Mouse (Mus musculus) forebrain, embryonic 16.5 days (tissue): ENCODE results near the gene Thap4. TPM values are rescaled to one million over a fixed set of nuclear protein-coding genes. Genes with fewer than 3 reads are reported as not detected.
"Not testable (repeated sequence)": the region's sequence is repeated elsewhere in the genome, so short reads cannot be mapped to it uniquely, and the experiment has no call there.

Source experiments
- ATAC-seq: fragments of 200-750 bp; cut with Nextera tagmentation; 2 replicates; pipeline ENCODE4 v1.8.0; 2017; ENCODE audit warnings: mild to moderate bottlenecking, moderate library complexity
- H3K27ac ChIP-seq: fragments of 300-500 bp; sonication (generic); 2 replicates; pipeline ENCODE4 v1.5.1; 2014; ENCODE audit warnings: low read length, control low read depth
- H3K27me3 ChIP-seq: fragments of 300-500 bp; sonication (generic); replicated peaks from 2 replicates; pipeline ENCODE4 v1.6.1; 2014; ENCODE audit warnings: low read length; ENCODE audit not compliant: control insufficient read depth, insufficient read depth
- H3K36me3 ChIP-seq: fragments of 300-500 bp; sonication (generic); 2 replicates; pipeline ENCODE4 v1.6.1; 2014; ENCODE audit not compliant: control insufficient read depth, insufficient read depth
- H3K4me1 ChIP-seq: fragments of 300-500 bp; sonication (generic); replicated peaks from 2 replicates; pipeline ENCODE4 v1.6.1; 2014; ENCODE audit warnings: low read length; ENCODE audit not compliant: control insufficient read depth, insufficient read depth
- H3K4me2 ChIP-seq: fragments of 300-500 bp; sonication (generic); 2 replicates; pipeline ENCODE4 v1.6.1; 2014; ENCODE audit warnings: mild to moderate bottlenecking, low read length, control low read depth
- H3K4me3 ChIP-seq: fragments of 300-500 bp; sonication (generic); replicated peaks from 2 replicates; pipeline ENCODE4 v1.5.1; 2014; ENCODE audit warnings: mild to moderate bottlenecking, low read length, control low read depth
- H3K9ac ChIP-seq: fragments of 300-500 bp; sonication (generic); replicated peaks from 2 replicates; pipeline ENCODE4 v1.6.1; 2014; ENCODE audit warnings: low read depth, low read length, control low read depth
- H3K9me3 ChIP-seq: fragments of 300-500 bp; sonication (generic); 2 replicates; pipeline ENCODE4 v1.6.1; 2016; ENCODE audit warnings: low read length; ENCODE audit not compliant: control insufficient read depth
- WGBS: fragments of 180-500 bp; shearing (Covaris S2); extraction: QIAGEN DNeasy Blood & Tissue Kit; methylation state at CpG from one replicate; pipeline ENCODE4 v1.1.7; 2014; 5-methylcytosine and 5-hydroxymethylcytosine counted together
- polyA plus RNA-seq: library from polyadenylated mRNA; unstranded; fragments of >200 nt; fragmentation: Nextera tagmentation; extraction: Ambion mirVana; gene quantifications from 2 replicates; pipeline ENCODE4 v1.2.1, GENCODE M21; 2015

Gene Thap4
- polyA plus RNA-seq, 1 experiment from 2014 or later = 47.5 TPM

DNA sequence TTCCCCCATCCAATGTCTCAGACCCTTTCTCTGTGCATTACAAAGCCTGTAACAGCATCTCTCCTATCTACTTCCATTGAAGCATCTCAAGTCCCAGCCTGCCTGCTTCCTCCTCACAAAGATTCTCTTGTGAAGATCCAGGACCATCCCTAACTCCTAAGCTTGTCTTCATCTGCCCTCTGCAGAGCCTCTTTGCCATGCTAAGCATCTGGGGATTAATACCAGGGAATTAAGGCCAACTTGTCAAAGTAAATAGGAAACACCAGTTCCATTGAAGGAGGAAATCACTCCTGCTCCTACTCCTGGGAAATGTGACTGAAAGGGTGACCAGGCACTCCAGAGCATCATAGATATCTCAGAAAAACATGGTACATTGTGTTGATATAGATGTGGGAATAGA lies 84.7 kb downstream of the Thap4 start:
- Histone ChIP-seq H3K4me3 (no peak overlapping the region), H3K4me1 (peaks cover 9% of the 10 kb centered on the region), H3K4me2 (no peak overlapping the region), H3K9ac (no peak overlapping the region), H3K27ac (no peak overlapping the region), H3K36me3 (no peaks in the 10 kb centered on the region), H3K9me3 (no peaks in the 10 kb centered on the region), H3K27me3 (no peaks in the 10 kb centered on the region)
- no peak for ATAC-seq

GRCm38 (mm10) chr1:93668791-93669548 lies 85.7 kb downstream of the Thap4 start:
- H3K4me1 ChIP-seq = peaks cover 9% of the 10 kb centered on the region
- H3K27me3 ChIP-seq = no peaks in the 10 kb centered on the region
- peak overlapping the region; percentile 44 for H3K4me3 ChIP-seq
- ATAC-seq = peak; percentile 90
- H3K36me3 ChIP-seq = no peaks in the 10 kb centered on the region
- peak overlapping the region; percentile 70 for H3K4me2 ChIP-seq
- WGBS = 8% methylated on average over 17 of the region's 17 CpGs
- no peaks in the 10 kb centered on the region for H3K9me3 ChIP-seq
- H3K27ac ChIP-seq = peak overlapping the region; percentile 58; the same call in 1 of the 2 replicates
- peak overlapping the region; percentile 67 for H3K9ac ChIP-seq

DNA sequence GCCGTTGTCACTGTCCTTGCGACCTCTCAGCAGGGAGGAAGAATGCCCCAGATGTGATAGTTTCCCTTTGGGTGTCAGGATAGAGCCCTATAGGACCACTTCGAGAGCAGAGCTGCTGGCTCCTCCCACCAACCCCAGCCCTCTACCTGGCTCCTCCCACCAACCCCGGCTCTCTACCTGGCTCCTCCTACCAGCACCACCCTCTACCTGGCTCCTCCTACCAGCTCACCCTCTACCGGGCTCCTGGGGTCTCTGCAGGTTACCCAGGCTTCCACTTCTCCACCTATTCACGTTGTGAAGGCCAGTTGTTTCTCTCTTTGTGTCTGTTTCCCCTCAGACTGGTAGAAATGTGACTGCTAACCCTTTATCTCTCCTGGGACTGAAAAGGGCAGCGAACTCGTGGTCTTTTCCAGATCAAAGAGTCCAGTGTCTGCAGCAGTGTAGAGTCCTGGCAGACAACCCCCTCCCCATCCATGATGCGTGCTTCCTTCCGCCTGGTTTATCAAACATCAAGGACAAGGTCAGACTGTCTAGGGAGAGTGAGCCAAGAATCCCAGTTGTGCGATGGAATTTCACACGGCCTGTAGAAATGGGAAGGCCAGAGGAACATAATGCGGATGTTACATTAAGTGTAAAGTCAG lies 86.8 kb downstream of the Thap4 start:
- no peak overlapping the region for H3K27ac ChIP-seq
- no peaks in the 10 kb centered on the region for H3K9me3 ChIP-seq
- H3K4me2 ChIP-seq = no peak overlapping the region
- no peaks in the 10 kb centered on the region for H3K36me3 ChIP-seq
- no peak overlapping the region for H3K9ac ChIP-seq
- H3K4me3 ChIP-seq = no peak overlapping the region
- H3K27me3 ChIP-seq = no peaks in the 10 kb centered on the region
- 30% methylated on average over 13 of the region's 13 CpGs for WGBS
- H3K4me1 ChIP-seq = peaks cover 9% of the 10 kb centered on the region
- no peak for ATAC-seq

GRCm38 (mm10) chr1:93658559-93658958 lies 96.1 kb downstream of the Thap4 start, which contains the start of gene Stk25:
Gene Stk25, minus strand, starts transcription at chr1:93658659.
- H3K27me3 ChIP-seq, ATAC-seq, H3K27ac ChIP-seq, H3K9ac ChIP-seq, H3K4me1 ChIP-seq, H3K9me3 ChIP-seq, H3K4me3 ChIP-seq, H3K36me3 ChIP-seq, H3K4me2 ChIP-seq: not testable (repeated sequence)

DNA sequence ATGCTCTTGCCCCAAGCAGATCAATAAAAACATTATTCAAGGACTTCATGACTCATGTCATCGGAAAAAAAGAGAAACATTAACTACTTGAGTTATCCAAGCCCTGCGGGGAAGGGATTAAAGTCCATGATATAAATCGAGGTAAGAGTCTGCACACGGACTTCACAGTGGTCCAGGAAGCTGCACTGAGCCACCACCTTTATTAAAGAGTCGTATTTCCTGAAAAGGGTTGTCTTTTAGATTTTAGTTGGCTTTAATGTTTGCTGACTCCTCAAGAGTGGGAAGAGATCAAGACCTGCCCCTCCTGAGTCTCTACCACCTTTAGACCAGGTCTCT lies 97.7 kb downstream of the Thap4 start:
- Histone ChIP-seq H3K9me3 (no peaks in the 10 kb centered on the region), H3K4me3 (no peak overlapping the region), H3K4me2 (no peak overlapping the region), H3K9ac (no peak overlapping the region), H3K36me3 (no peaks in the 10 kb centered on the region), H3K27me3 (no peaks in the 10 kb centered on the region), H3K4me1 (no peaks in the 10 kb centered on the region), H3K27ac (no peak overlapping the region)
- no peak for ATAC-seq
- WGBS = 91% methylated on average over 5 of the region's 5 CpGs

DNA sequence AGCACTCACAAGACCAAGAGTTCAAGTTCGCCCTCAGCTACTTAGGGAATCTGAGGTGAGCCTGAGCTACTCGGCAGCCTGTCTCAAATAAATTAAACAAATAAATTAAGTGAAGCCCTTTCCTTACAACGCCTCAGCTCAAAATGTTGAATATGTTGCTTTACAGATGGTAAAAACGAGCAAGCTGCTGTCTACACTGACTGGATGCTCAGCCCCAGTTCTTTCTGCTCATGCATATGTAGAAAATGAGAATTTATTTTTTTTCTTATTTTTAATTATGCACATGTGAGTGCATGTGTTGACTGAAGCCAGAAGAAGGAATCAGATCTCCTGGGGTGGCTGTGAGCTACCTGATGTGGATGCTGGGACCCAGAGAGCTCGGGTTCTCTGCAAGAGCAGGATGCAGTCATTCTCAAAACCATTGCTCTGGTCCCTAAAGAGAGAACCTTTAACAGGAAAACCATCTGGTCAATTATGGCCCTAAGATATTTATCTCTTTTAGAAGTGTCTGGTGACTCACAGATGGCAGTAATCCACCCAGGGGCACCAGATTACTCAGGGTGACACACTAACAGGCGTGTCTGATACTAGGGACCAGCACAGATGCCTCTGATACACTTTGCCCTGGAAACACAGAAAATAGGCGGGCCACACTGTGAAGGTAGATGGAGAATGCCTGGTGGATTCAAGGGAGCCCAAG lies 98.2 kb downstream of the Thap4 start:
- no peak overlapping the region for H3K4me3 ChIP-seq
- no peaks in the 10 kb centered on the region for H3K36me3 ChIP-seq
- H3K27ac ChIP-seq = no peak overlapping the region
- no peaks in the 10 kb centered on the region for H3K27me3 ChIP-seq
- no peaks in the 10 kb centered on the region for H3K4me1 ChIP-seq
- ATAC-seq = peak; percentile 54
- H3K9ac ChIP-seq = no peak overlapping the region
- no peak overlapping the region for H3K4me2 ChIP-seq
- 0 out of 2 replicates have a peak, but pooled peaks cover 2% of the 10 kb centered on the region for H3K9me3 ChIP-seq
- 66% methylated on average over 7 of the region's 7 CpGs for WGBS

- no peak overlapping the region for H3K4me2 ChIP-seq
- H3K4me1 ChIP-seq = no peaks in the 10 kb centered on the region
- no peaks in the 10 kb centered on the region for H3K36me3 ChIP-seq
- H3K9ac ChIP-seq = no peak overlapping the region
- 0 out of 2 replicates have a peak, but pooled peaks cover 2% of the 10 kb centered on the region for H3K9me3 ChIP-seq
- no peak overlapping the region for H3K4me3 ChIP-seq
- WGBS = 85% methylated on average over 2 of the region's 2 CpGs
- ATAC-seq = no peak
- no peak overlapping the region for H3K27ac ChIP-seq
- no peaks in the 10 kb centered on the region for H3K27me3 ChIP-seq
Measured at GRCm38 (mm10) chr1:93654798-93655197, 99.9 kb downstream of the Thap4 start.

DNA sequence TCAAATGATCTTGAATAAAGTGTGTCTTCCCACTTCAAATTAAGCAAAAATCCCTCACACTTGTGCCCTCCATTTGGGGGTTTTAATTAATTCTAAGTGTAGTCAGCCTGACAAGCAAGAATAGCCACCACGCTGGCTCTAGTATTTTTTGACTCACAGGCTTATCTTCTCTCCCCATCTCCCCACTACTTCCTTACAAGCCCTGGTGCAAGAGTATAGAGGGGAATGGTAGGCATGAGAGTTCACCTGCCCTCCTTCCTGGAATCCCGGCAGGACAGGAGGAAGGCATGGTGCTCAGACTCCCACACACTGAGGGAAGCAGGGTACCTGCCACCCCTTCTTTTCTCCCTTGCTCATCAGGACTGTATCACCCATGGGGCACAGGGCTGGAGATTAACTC lies 100.4 kb downstream of the Thap4 start:
- Histone ChIP-seq H3K27ac (no peak overlapping the region), H3K4me2 (no peak overlapping the region), H3K4me1 (no peaks in the 10 kb centered on the region), H3K27me3 (no peaks in the 10 kb centered on the region), H3K4me3 (no peak overlapping the region), H3K9me3 (0 out of 2 replicates have a peak, but pooled peaks cover 2% of the 10 kb centered on the region), H3K36me3 (no peaks in the 10 kb centered on the region), H3K9ac (no peak overlapping the region)
- 46% methylated on average over 2 of the region's 2 CpGs for WGBS
- ATAC-seq = no peak
